Mouse (Mus musculus) c-Kit-positive CD71-negative TER-119-negative erythroid progenitor cells, embryonic 14.5 days (primary cell): ENCODE results near the gene Cers1.

Source experiments
- DNase-seq: peaks from one replicate; pipeline ENCODE4 v3.0.0-alpha.2; 2013; ENCODE audit warnings: low read depth

Gene Cers1

DNA sequence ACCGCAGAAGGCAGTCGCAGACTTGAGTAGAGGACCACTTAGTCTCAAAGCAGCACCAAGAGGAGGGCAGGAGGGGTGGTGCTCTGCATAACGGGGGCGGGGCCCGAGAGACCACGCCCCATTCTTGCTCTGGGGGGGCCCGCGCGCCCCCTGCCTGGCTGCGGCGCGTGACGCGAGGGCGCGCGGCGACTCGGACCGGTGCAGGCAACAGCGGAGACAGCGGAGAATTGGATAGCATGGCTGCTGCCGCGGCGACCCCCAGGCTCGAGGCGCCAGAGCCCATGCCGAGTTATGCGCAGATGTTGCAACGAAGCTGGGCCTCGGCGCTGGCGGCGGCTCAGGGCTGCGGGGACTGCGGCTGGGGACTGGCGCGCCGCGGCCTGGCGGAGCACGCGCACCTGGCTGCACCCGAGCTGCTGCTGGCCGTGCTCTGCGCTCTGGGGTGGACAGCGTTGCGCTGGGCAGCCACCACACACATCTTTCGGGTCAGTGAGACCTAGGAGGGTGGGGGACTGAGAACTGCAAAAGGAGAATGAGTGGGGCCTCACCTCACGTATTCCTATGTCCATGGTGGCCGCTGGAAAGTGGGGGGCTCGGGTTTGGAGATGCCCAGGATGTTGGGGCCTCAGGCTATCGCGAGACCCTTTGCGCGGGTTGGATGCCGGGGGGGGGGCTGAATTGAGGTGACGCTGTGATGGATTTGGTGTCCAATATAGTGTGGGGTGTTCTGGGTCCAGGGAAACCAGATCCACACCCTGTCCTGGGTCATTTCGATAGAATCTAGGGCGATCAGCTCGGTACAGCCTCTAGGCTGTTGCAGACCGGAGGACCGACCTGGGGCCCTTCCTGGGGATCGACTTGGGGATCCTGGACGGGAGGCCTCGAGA, at the start of gene Cers1:
Gene Cers1 (plus strand): TSS at position 152 of the 887 bp plus-strand sequence.
- peak; percentile 32 for DNase-seq

DNA sequence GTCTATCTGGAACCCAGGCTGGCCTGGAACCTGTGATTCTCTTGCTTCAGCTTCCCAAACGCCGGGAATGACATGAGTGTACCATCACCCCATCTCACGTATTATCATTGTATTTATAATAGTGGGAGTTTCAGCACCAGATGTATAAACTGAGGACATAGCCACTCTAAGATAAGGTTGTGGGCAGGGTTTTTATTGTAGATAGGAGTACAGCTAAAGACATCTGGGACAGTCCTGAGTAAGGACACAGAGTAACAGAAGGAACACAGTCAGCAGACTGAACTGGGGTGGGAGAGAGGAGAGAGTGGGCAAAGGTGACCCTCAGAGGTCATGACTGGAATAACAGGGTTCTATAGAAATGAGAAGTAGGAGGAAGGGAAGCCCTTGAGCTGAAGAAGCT, 47.9 kb upstream of the Cers1 start:
- DNase-seq: no peak

- DNase-seq: no peak
Measured at GRCm38 (mm10) chr8:70268311-70268710, 47.3 kb upstream of the Cers1 start.

DNA sequence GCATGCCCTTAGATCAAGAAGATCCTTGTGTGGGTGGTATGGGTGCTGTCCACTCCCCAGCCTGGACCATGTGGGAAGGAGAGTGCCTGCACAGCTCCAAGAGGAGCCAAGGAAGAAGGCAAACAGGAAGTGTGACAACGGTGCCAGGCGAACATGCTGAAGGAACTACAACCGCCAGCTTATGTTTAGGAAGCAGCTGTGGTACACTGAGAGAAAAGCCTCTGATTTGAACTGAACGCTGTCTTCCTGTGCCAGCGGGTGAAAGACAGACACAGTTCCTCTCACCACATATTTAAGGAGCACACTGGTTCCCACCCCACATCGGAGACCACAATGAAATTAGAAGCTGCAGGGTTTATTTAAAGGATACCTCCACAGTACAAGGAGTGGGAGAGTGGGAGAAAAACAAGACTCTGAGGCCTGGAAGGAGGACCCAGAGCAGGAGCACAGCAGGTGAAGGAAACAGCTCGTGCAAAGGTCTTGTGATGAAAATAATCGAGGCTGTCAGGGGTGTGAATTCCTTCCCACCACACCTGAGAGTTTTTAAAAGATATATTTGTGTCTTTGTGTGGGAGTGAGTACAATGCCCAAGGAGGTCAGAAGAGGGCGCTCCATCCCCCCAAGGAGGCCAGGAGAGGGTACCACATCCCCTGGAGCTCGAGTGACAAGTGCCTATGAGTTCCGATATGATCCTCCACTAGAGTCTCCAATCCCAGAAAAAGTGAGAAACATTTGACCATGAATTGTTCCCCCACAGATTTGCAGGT, 46.6 kb upstream of the Cers1 start:
- DNase-seq: no peak

GRCm38 (mm10) chr8:70272949-70273348, 42.6 kb upstream of the Cers1 start:
- DNase-seq: peak; percentile 37

DNA sequence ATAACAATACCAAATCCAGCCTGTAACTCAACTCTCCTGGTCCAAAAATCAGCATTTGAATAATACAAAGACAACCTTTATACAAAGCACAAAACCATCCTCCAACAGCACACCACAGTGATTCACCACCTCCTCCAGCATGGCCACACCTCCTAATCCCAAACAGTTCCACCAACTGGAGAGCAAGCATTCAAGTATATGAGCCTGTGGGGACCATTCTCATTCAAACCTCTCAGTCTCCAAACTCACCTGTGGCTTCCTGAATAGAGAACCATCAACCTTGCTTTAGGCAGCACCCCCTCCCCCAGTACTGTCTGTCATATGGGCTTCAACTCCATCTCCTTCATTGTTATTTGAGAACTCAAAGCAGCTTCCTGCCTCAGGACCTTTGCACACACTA, 41.2 kb upstream of the Cers1 start:
- DNase-seq: no peak

- DNase-seq: no peak
Measured at GRCm38 (mm10) chr8:70276476-70276875, 39.1 kb upstream of the Cers1 start.

- no peak for DNase-seq
Measured at GRCm38 (mm10) chr8:70278175-70278574, 37.4 kb upstream of the Cers1 start.

DNA sequence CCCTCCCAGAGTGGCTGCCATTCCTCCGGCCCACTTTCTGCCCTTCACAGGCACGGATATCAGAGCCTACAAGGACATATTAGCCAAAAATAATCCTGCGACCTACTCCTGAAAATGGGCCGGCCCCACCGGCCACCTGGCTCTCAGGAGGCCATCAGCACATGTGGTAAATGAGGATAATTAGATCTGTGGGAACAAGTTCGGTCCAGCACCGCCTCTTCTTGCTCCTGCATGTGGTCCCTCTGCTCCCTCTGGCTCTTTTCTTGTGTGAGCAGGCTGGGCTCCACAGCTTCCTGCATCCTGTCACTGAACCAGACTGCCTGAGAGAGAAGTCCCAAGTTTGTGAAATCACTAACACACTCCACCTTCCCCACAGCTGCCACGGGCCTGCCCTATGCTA, 36.3 kb upstream of the Cers1 start:
- no peak for DNase-seq

- no peak for DNase-seq
Measured at GRCm38 (mm10) chr8:70281001-70281400, 34.6 kb upstream of the Cers1 start.

DNA sequence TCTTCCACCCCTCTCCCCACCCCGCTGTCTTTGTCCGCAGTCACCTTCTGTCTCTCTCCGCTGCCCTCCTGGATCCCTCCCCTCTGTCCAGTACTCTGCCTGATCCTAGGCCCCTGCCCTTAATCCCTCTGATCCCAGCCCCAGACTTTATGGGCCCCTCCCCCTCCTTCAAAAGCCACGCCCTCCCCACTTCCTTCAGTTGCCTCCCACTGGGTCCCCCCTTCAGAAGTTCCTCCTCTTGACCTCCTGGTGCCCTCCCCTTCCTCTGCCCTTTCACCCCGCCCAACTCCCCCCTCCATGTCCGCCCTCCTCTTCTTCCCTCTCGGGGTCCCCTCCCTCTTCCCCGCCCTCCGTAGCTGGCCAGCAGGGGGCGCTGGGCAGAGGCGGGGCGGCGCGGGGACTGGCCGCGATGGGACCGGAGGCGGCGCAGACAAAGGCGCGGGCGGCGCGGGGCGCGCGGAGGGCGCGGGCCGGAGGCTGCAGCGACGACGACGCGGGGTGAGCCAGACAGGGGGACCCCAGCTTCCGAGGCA, 32.9 kb upstream of the Cers1 start, which contains the start of gene Homer3:
Gene Homer3 (plus strand): TSS at position 225 of the 533 bp plus-strand sequence.
- DNase-seq: peak; percentile 88

DNA sequence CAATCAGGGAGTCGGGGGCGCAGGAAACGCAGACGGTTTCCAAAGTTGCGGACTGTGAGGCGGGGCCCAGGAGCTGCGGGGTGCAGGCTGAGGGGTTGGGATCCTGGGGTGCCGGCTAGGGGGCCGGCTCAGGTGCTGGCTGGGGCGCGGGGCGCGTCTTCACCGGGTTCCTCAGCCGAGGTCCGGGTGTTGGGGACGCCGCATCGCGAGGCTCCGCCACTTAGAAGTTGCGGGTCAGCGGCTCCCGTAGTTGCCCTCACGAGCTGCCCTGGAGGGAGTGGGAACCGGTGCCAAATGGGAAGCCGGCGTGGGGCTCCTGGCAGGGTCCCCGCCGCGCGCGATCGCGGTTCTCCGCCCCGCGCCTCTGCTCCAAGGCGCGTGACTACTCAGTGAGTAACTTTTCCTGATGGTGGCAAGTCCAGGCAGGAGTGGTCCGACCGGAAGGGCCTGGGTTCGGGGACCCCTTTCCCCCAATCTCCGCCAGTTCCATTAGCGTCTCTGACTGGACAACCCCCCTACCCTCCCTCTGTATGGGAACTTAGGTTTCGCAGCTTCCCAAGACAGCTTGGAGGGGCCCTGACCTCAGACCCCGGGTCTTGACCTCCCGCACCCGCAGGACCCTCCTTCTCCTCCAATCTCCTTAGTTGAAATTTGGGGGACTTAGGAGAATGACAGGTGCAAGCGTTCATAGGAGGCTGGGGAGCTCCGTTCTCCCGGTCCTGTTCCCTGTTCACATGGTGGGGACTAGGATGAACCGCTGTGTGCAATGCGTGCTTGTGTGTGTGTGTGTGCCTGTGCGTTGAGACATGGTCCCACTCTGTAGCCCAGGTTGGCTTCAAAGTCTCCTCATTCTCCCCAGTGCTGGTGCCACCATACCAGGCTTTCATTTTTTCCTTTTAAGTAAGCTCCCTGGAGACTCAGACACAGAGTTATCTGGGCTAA, 32.2 kb upstream of the Cers1 start:
- DNase-seq: no peak

- no peak for DNase-seq
Measured at GRCm38 (mm10) chr8:70284421-70284820, 31.2 kb upstream of the Cers1 start.

DNA sequence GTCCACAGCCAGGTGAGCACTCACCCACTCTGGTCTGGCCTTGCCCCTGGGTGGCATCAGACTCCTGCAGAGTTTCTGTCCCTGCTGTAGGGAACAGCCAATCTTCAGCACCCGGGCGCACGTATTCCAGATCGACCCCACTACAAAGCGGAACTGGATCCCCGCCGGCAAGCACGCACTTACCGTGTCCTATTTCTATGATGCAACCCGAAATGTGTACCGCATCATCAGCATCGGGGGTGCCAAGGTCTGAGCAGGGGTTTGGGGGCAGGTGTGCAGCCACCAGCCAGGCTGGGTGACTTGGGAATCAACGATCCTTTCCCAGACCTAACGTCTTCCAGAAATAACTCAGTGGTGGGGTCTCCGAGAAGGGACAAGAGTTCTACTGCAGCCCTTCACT, 30.3 kb upstream of the Cers1 start:
- no peak for DNase-seq

DNA sequence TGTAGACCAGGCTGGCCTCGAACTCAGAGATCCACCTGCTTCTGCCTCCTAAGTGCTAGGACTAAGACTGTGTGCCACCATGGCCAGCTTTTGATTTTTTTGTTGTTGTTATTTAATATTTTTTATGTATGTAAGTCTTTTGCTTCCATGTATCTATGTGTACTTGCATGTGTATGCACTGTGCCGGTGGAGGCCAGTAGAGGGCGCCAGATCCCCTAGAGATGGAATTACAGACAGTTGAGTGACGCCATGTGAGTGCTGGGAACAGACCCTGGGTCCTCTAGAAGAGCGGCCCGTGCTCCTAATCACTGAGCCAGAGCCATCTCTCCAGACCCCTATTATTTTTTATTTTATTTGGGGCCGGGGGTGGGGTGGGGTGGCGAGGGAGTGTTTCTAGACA, 28.8 kb upstream of the Cers1 start:
- DNase-seq: no peak

- no peak for DNase-seq
Measured at GRCm38 (mm10) chr8:70293988-70294405, 21.6 kb upstream of the Cers1 start.

- no peak for DNase-seq
Measured at GRCm38 (mm10) chr8:70300881-70301280, 14.7 kb upstream of the Cers1 start.

DNA sequence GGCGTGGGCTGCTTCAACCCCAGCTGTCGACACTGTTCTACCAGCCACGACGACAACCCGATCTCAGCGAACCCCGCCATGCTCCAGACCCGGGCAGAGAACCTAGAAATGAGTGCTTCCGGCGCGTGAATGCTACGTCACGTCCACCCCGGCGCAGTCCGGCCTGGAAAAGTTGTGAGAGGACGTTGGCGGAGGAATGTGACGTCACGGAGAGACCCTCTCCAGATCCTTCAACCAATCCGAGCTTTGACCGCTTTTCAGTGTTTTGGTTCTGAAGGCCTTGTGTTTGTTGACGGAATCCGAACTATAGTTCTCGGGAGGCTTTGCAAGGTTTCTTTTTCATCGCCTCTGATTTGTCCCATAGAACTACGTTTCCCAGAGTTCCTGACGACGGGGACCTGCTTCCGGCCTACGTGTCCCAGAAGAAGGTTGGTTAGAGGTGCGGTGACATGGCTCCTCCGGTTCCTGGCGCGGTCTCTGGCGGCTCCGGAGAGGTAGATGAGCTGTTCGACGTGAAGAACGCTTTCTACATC, 13.2 kb upstream of the Cers1 start, which contains the start of the genes Ddx49 and Cope:
Gene Ddx49 (minus strand): TSS at position 132 of the 533 bp plus-strand sequence.
Gene Cope (plus strand): TSS at position 161 of the 533 bp plus-strand sequence.
- DNase-seq: peak; percentile 89

DNA sequence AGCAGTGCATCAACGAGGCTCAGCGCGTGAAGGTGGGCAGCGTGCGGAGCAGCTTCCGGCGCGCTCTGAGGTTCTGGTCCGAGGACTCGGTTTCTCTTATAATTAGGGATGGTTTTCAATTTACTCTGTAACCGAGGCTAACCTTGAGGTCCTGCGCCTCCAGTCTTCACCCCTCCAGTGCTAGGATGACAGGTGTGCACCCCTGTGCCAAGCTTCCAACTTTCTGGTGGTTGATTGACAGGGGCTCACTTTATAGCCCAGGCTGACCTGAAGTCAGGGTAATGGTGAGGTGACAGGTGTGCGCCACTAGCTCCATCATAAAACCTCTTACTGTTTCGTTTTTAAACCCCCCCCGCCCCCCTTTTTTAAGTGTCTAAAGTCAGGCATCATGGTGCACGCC, 12.7 kb upstream of the Cers1 start:
- no peak for DNase-seq

DNA sequence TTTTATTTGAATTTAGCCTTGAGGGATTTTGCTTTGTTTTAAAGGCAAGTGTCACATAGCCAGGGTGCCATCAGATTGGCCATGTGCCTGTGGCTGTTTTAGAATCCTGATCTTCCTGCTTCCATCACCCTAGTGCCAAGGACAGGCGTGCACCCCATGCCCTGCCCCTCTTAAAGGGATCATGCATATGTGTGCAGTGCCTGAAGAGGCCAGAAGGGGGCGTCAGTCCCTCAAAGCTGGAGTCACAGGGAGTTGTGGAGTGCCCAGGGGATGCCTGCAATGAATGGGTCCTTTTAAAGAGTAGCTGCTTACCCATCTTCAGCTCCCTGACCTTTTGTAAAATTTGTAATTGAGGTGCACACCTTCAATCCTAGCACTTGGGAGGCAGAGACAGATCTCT, 6.3 kb upstream of the Cers1 start:
- peak; percentile 55 for DNase-seq

GRCm38 (mm10) chr8:70313399-70313798, 2.2 kb upstream of the Cers1 start:
- DNase-seq: no peak
